8 mouse cellular contexts compared by ENCODE assay signal in the genomic region with DNA sequence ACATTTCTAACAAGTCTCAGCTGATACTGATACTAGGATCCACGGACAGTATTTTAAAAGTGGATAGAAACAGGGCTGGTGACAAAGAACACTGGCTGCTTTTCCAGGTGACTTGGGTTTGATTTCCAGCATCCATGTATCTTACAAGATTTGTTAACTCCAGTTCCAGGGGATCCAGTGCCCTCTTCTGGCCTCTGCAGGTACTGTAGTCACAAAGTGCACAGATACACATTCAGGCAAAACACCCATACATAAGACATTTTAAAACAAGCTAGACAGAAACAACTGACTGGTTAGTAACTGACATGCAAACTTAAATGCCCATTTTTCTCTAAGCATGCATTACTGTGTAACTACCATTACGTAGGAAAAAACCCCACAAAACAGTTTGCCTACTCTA. TPM values are rescaled to one million over a fixed set of nuclear protein-coding genes. Genes with fewer than 3 reads are reported as not detected.
DNase-seq lines count a peak whose midpoint lies in the region; ATAC-seq and TF ChIP-seq lines count a peak whose summit lies in the region.

No protein-coding gene starts in this region.

- H3K9me3 ChIP-seq in heart, embryonic 10.5 days = no peaks in the 10 kb centered on the region
- no peaks in the 10 kb centered on the region for H3K9me3 ChIP-seq in hindbrain, embryonic 11.5 days (ENCODE audit: control insufficient read depth, low read length)
- no peaks in the 10 kb centered on the region for H3K9me3 ChIP-seq in liver, embryonic 14.5 days (ENCODE audit: control insufficient read depth, low read length)

- peak; percentile 55 for TF ChIP-seq CTCF in liver, embryonic 14.5 days (IDR thresholded peaks at IDR 0.05; ENCODE audit: low read depth)

- TF ChIP-seq EP300 in liver, embryonic 14.5 days (IDR thresholded peaks at IDR 0.05; ENCODE audit: low read depth) = no peak

- H3K4me1 ChIP-seq in heart, embryonic 10.5 days = peaks cover 21% of the 10 kb centered on the region
- H3K4me1 ChIP-seq in hindbrain, embryonic 11.5 days (replicated peaks; ENCODE audit: control insufficient read depth, insufficient read depth, low read length) = no peaks in the 10 kb centered on the region; the same call in 1 of the 2 replicates
- peaks cover 8 to 9% of the 10 kb centered on the region in 2 experiments; a peak in 3 of 4 replicates for H3K4me1 ChIP-seq in liver, embryonic 14.5 days (replicated peaks; ENCODE audit: control insufficient read depth in 2 of 2, insufficient read depth in 2 of 2, low read length in 1 of 2)

- no peak for DNase-seq in heart, embryonic 10.5 days (ENCODE audit: low spot score)
- no peak for DNase-seq in heart, postnatal 36 days
- peak; percentile 82 for DNase-seq in A20 (ENCODE audit: low read depth, low spot score)
- DNase-seq in T-cell, adult 2 months (ENCODE audit: low spot score) = peak; percentile 53
- peak; percentile 64 for DNase-seq in hindbrain, embryonic 11.5 days (ENCODE audit: low spot score)
- DNase-seq in liver, embryonic 14.5 days (ENCODE audit: low read depth in 3 of 3, low spot score in 3 of 3) = peak in 1 of 3 experiments; percentile 43
- DNase-seq in thymus, postnatal 25 days = peak; percentile 38
- no peak for DNase-seq in urinary bladder, postnatal 25 days (ENCODE audit: low spot score)

- peak overlapping the region; percentile 81; the same call in 1 of the 2 replicates for H3K4me3 ChIP-seq in heart, embryonic 10.5 days
- H3K4me3 ChIP-seq in hindbrain, embryonic 11.5 days (ENCODE audit: low read depth, low read length) = no peak overlapping the region
- H3K4me3 ChIP-seq in liver, embryonic 14.5 days (ENCODE audit: insufficient read depth in 1 of 2, low read depth in 2 of 2, low read length in 2 of 2) = no peak overlapping the region; a peak in 1 of 4 replicates

- ATAC-seq in hindbrain, embryonic 11.5 days (ENCODE audit: low FRiP score) = no peak
- no peak for ATAC-seq in liver, embryonic 14.5 days (ENCODE audit: insufficient read depth)

- peak overlapping the region; percentile 95; the same call in 1 of the 2 replicates for H3K27ac ChIP-seq in heart, embryonic 10.5 days
- H3K27ac ChIP-seq in hindbrain, embryonic 11.5 days (ENCODE audit: low read depth, low read length) = no peak overlapping the region
- no peak overlapping the region for H3K27ac ChIP-seq in liver, embryonic 14.5 days

- H3K27me3 ChIP-seq in heart, embryonic 10.5 days (ENCODE audit: insufficient read depth, poor library complexity, severe bottlenecking) = no peaks in the 10 kb centered on the region; the same call in 1 of the 2 replicates
- no peaks in the 10 kb centered on the region for H3K27me3 ChIP-seq in hindbrain, embryonic 11.5 days (ENCODE audit: control insufficient read depth, insufficient read depth, low read length)
- H3K27me3 ChIP-seq in liver, embryonic 14.5 days (ENCODE audit: control insufficient read depth, insufficient read depth, low read length) = no peaks in the 10 kb centered on the region

- peaks cover 35% of the 10 kb centered on the region for H3K36me3 ChIP-seq in heart, embryonic 10.5 days
- peaks cover 4% of the 10 kb centered on the region; the same call in 1 of the 2 replicates for H3K36me3 ChIP-seq in hindbrain, embryonic 11.5 days (ENCODE audit: control insufficient read depth, insufficient read depth, low read length)
- peaks cover 19% of the 10 kb centered on the region for H3K36me3 ChIP-seq in liver, embryonic 14.5 days (replicated peaks; ENCODE audit: control insufficient read depth, insufficient read depth, low read depth)

- intact Hi-C loops in heart, postnatal 36 days (cut with DNase I) = loop anchor here (10.0 kb wide), 1 partner anchor 198 kb away; no protein-coding TSS in a partner anchor

- WGBS in heart, embryonic 10.5 days = 88% methylated on average over 2 of the region's 2 CpGs
- 92% methylated on average over 2 of the region's 2 CpGs for WGBS in hindbrain, embryonic 11.5 days
- WGBS in liver, embryonic 14.5 days (ENCODE audit: insufficient replicate concordance) = 86% methylated on average over 2 of the region's 2 CpGs

- H3K4me2 ChIP-seq in hindbrain, embryonic 11.5 days (replicated peaks; ENCODE audit: low read depth, low read length) = no peak overlapping the region
- peak overlapping the region; percentile 86 for H3K4me2 ChIP-seq in liver, embryonic 14.5 days (ENCODE audit: low read depth)

- H3K9ac ChIP-seq in hindbrain, embryonic 11.5 days (ENCODE audit: low read depth, low read length) = no peak overlapping the region
- H3K9ac ChIP-seq in liver, embryonic 14.5 days (replicated peaks) = no peak overlapping the region

RNA-seq across cellular contexts. Expression of gene Sec24c, which starts 1.1 kb away (rescaled TPM):
- 101 and 113 TPM in 2 replicates for polyA plus RNA-seq in heart, embryonic 10.5 days (2016; fragmentation: Nextera tagmentation; extraction: Ambion mirVana)
- 100 to 1,000 TPM in 1 of 2 experiments, 10 to 100 TPM in 1; 97.8 to 104 TPM for total RNA-seq in heart, postnatal 36 days (2021)
- 76.6 and 79.0 TPM in 2 replicates for polyA plus RNA-seq in hindbrain, embryonic 11.5 days (2014; fragmentation: Nextera tagmentation; extraction: Ambion mirVana)
- polyA plus RNA-seq in liver, embryonic 14.5 days (2012; rRNA removed) = 36.4 and 37.1 TPM in 2 replicates
- 28.4 and 33.8 TPM in 2 replicates for polyA plus RNA-seq in liver, embryonic 14.5 days (2014; fragmentation: Nextera tagmentation; extraction: Ambion mirVana)

RNA-seq across cellular contexts. Expression of gene Synpo2l, which starts 4.8 kb away (rescaled TPM):
- 87.0 and 172 TPM in 2 replicates for polyA plus RNA-seq in heart, embryonic 10.5 days (2016; fragmentation: Nextera tagmentation; extraction: Ambion mirVana)
- total RNA-seq in heart, postnatal 36 days (2021) = 100 to 1,000 TPM; 111 to 118 TPM
- polyA plus RNA-seq in hindbrain, embryonic 11.5 days (2014; fragmentation: Nextera tagmentation; extraction: Ambion mirVana) = 0.48 and 1.0 TPM in 2 replicates
- polyA plus RNA-seq in liver, embryonic 14.5 days (2012; rRNA removed) = 0.02 TPM in 2 replicates
- 0.09 TPM in 1 of 2 replicates, not detected in the other for polyA plus RNA-seq in liver, embryonic 14.5 days (2014; fragmentation: Nextera tagmentation; extraction: Ambion mirVana)

RNA-seq across cellular contexts. Expression of gene Myoz1, which starts 16.6 kb away (rescaled TPM):
- 22.8 and 30.3 TPM in 2 replicates for polyA plus RNA-seq in heart, embryonic 10.5 days (2016; fragmentation: Nextera tagmentation; extraction: Ambion mirVana)
- under 1 TPM; 0.92 to 1.00 TPM for total RNA-seq in heart, postnatal 36 days (2021)
- polyA plus RNA-seq in hindbrain, embryonic 11.5 days (2014; fragmentation: Nextera tagmentation; extraction: Ambion mirVana) = 0.28 TPM in 1 of 2 replicates, not detected in the other
- 0.04 and 0.10 TPM in 2 replicates for polyA plus RNA-seq in liver, embryonic 14.5 days (2012; rRNA removed)
- 0.14 TPM in 1 of 2 replicates, not detected in the other for polyA plus RNA-seq in liver, embryonic 14.5 days (2014; fragmentation: Nextera tagmentation; extraction: Ambion mirVana)

RNA-seq across cellular contexts. Expression of gene Fut11, which starts 21.8 kb away (rescaled TPM):
- 18.4 and 19.5 TPM in 2 replicates for polyA plus RNA-seq in heart, embryonic 10.5 days (2016; fragmentation: Nextera tagmentation; extraction: Ambion mirVana)
- 1 to 10 TPM; 6.6 to 7.1 TPM for total RNA-seq in heart, postnatal 36 days (2021)
- 16.7 and 22.9 TPM in 2 replicates for polyA plus RNA-seq in hindbrain, embryonic 11.5 days (2014; fragmentation: Nextera tagmentation; extraction: Ambion mirVana)
- 2.8 and 3.3 TPM in 2 replicates for polyA plus RNA-seq in liver, embryonic 14.5 days (2012; rRNA removed)
- 4.3 and 5.7 TPM in 2 replicates for polyA plus RNA-seq in liver, embryonic 14.5 days (2014; fragmentation: Nextera tagmentation; extraction: Ambion mirVana)

RNA-seq across cellular contexts. Expression of gene Chchd1, which starts 29.8 kb away (rescaled TPM):
- 224 and 232 TPM in 2 replicates for polyA plus RNA-seq in heart, embryonic 10.5 days (2016; fragmentation: Nextera tagmentation; extraction: Ambion mirVana)
- 100 to 1,000 TPM; 120 to 123 TPM for total RNA-seq in heart, postnatal 36 days (2021)
- polyA plus RNA-seq in hindbrain, embryonic 11.5 days (2014; fragmentation: Nextera tagmentation; extraction: Ambion mirVana) = 210 and 223 TPM in 2 replicates
- polyA plus RNA-seq in liver, embryonic 14.5 days (2012; rRNA removed) = 49.6 and 58.8 TPM in 2 replicates
- 127 and 138 TPM in 2 replicates for polyA plus RNA-seq in liver, embryonic 14.5 days (2014; fragmentation: Nextera tagmentation; extraction: Ambion mirVana)

Comparison
In these comparisons a context has a peak if more than half of its experiments do, and no peak if none do; other contexts are left out.
1. DNase-seq: peak in A20 (single experiment), T-cell, adult 2 months (single experiment), hindbrain, embryonic 11.5 days (single experiment) and thymus, postnatal 25 days (single experiment); none in heart, embryonic 10.5 days (single experiment), heart, postnatal 36 days (0 of 2) and urinary bladder, postnatal 25 days (single experiment).
2. RNA of gene Synpo2l, which starts 4.8 kb away (polyA plus RNA-seq): 87.0 to 172 TPM in heart, embryonic 10.5 days; 0.48 to 1.0 TPM in hindbrain, embryonic 11.5 days and 0.02 to 0.09 TPM in liver, embryonic 14.5 days; every median in the first group is over 10 times any median in the second.
3. RNA of gene Myoz1, which starts 16.6 kb away (polyA plus RNA-seq): 22.8 to 30.3 TPM in heart, embryonic 10.5 days; 0.04 to 0.14 TPM in liver, embryonic 14.5 days and 0.28 TPM in hindbrain, embryonic 11.5 days; every median in the first group is over 10 times any median in the second.